Mouse (Mus musculus) CH12.LX (cell line): Measurements from ENCODE around the gene Tmem178. TPM values are rescaled to one million over a fixed set of nuclear protein-coding genes. Genes with fewer than 3 reads are reported as not detected.

ENCODE experiments used
- DNase-seq: peaks from one replicate; pipeline ENCODE4 v3.0.0-alpha.2; 2013; ENCODE audit errors: extremely low read depth
- H3K27ac ChIP-seq: 2 replicates; pipeline ENCODE4 v1.5.1; 2012; ENCODE audit warnings: low read depth, mild to moderate bottlenecking, control low read depth, moderate library complexity; ENCODE audit not compliant: insufficient read depth
- H3K27me3 ChIP-seq: replicated peaks from 2 replicates; pipeline ENCODE3; 2012; ENCODE audit warnings: inconsistent platforms
- H3K36me3 ChIP-seq, 2 experiments: replicated peaks in 1 of 2; 2 replicates each; pipeline versions ENCODE3 to v1.6.1; 2012; ENCODE audit warnings: inconsistent platforms in 1 of 2, low read length in 1 of 2, mild to moderate bottlenecking in 1 of 2, mixed read lengths in 1 of 2, moderate library complexity in 1 of 2; ENCODE audit not compliant: control insufficient read depth in 1 of 2, insufficient read depth in 1 of 2
- H3K4me1 ChIP-seq, 2 experiments: 2 replicates each; pipeline ENCODE4 v1.6.1; 2012; ENCODE audit warnings: inconsistent platforms in 1 of 2, moderate library complexity in 1 of 2; ENCODE audit not compliant: insufficient read depth in 2 of 2, control insufficient read depth in 1 of 2
- H3K4me2 ChIP-seq: 2 replicates; pipeline ENCODE4 v1.6.1; 2012; ENCODE audit warnings: low read depth, mild to moderate bottlenecking, control low read depth; ENCODE audit not compliant: poor library complexity, insufficient read depth, severe bottlenecking
- H3K4me3 ChIP-seq, 3 experiments: fragments of 150-350 bp in 1 of 3; sonication (generic) in 1 of 3; replicated peaks in 1 of 3; 2 replicates each; pipeline versions ENCODE3 to v1.5.1; 2011 to 2012; ENCODE audit warnings: low read depth in 2 of 3, low read length in 2 of 3, mild to moderate bottlenecking in 2 of 3, moderate library complexity in 2 of 3, control low read depth in 1 of 3, improper control_type of control experiment in 1 of 3, inconsistent platforms in 1 of 3, mixed read lengths in 1 of 3; ENCODE audit not compliant: poor library complexity in 1 of 3
- H3K79me2 ChIP-seq: replicated peaks from 2 replicates; pipeline ENCODE4 v1.6.1; 2012; ENCODE audit warnings: mild to moderate bottlenecking, moderate library complexity; ENCODE audit not compliant: control insufficient read depth, poor library complexity, insufficient read depth, severe bottlenecking; ENCODE audit errors: extremely low read depth
- H3K9ac ChIP-seq: 2 replicates; pipeline ENCODE4 v1.6.1; 2012; ENCODE audit warnings: low read depth, mild to moderate bottlenecking, control low read depth, moderate library complexity; ENCODE audit not compliant: insufficient read depth
- H3K9me3 ChIP-seq: replicated peaks from 2 replicates; pipeline ENCODE3; 2012; ENCODE audit warnings: low read length, inconsistent platforms, mixed read lengths
- BHLHE40 ChIP-seq: IDR thresholded peaks from 2 replicates; pipeline ENCODE4 v1.6.1; 2011; ENCODE audit warnings: mild to moderate bottlenecking, low read depth, low read length, improper control_type of control experiment
- CHD1 ChIP-seq: IDR thresholded peaks from 2 replicates; pipeline ENCODE4 v1.6.1; 2012; ENCODE audit warnings: low read depth, low read length, improper control_type of control experiment, inconsistent platforms
- CHD2 ChIP-seq: IDR thresholded peaks from 2 replicates; pipeline ENCODE4 v1.6.1; 2011; ENCODE audit warnings: low read length, improper control_type of control experiment
- CTCF ChIP-seq, 2 experiments: IDR thresholded peaks in 1 of 2; conservative IDR thresholded peaks in 1 of 2; 2 replicates each; pipeline ENCODE4 v1.5.1; 2011 to 2012; ENCODE audit warnings: low read depth in 2 of 2, low read length in 2 of 2, improper control_type of control experiment in 1 of 2, inconsistent platforms in 1 of 2, mild to moderate bottlenecking in 1 of 2, moderate library complexity in 1 of 2
- ELF1 ChIP-seq: IDR thresholded peaks from 2 replicates; pipeline ENCODE4 v1.6.1; 2014; ENCODE audit warnings: low read depth, mild to moderate bottlenecking, inconsistent platforms, low read length, improper control_type of control experiment
- EP300 ChIP-seq: IDR thresholded peaks from 2 replicates; pipeline ENCODE4 v1.6.1; 2011; ENCODE audit warnings: low read length, improper control_type of control experiment
- HCFC1 ChIP-seq: IDR thresholded peaks from 2 replicates; pipeline ENCODE4 v1.6.1; 2012; ENCODE audit warnings: low read depth, mild to moderate bottlenecking, inconsistent platforms, low read length, improper control_type of control experiment
- JUND ChIP-seq: conservative IDR thresholded peaks from 2 replicates; pipeline ENCODE4 v1.6.1; 2011; ENCODE audit warnings: low read depth, low read length, improper control_type of control experiment
- KAT2A ChIP-seq: IDR thresholded peaks from 2 replicates; pipeline ENCODE4 v1.6.1; 2012; ENCODE audit warnings: low read length, improper control_type of control experiment, inconsistent platforms; ENCODE audit not compliant: insufficient replicate concordance
- MAX ChIP-seq: IDR thresholded peaks from 2 replicates; pipeline ENCODE4 v1.6.1; 2011; ENCODE audit warnings: low read length, improper control_type of control experiment
- PAX5 ChIP-seq: IDR thresholded peaks from 2 replicates; pipeline ENCODE4 v1.6.1; 2012; ENCODE audit warnings: low read length, inconsistent platforms, mixed read lengths
- POLR2A ChIP-seq: IDR thresholded peaks from 2 replicates; pipeline ENCODE4 v1.6.1; 2011; ENCODE audit warnings: low read depth, mild to moderate bottlenecking, improper control_type of control experiment, low read length
- POLR2AphosphoS2 ChIP-seq: IDR thresholded peaks from 2 replicates; pipeline ENCODE4 v1.6.1; 2011; ENCODE audit warnings: low read depth, low read length, improper control_type of control experiment
- RAD21 ChIP-seq: IDR thresholded peaks from 2 replicates; pipeline ENCODE4 v1.6.1; 2011; ENCODE audit warnings: low read depth, mild to moderate bottlenecking, low read length, improper control_type of control experiment, moderate library complexity
- RCOR1 ChIP-seq: conservative IDR thresholded peaks from 2 replicates; pipeline ENCODE4 v1.6.1; 2012; ENCODE audit warnings: low read depth, mild to moderate bottlenecking, inconsistent platforms, low read length, improper control_type of control experiment
- SIN3A ChIP-seq: IDR thresholded peaks from 2 replicates; pipeline ENCODE4 v1.6.1; 2012; ENCODE audit warnings: low read length, improper control_type of control experiment, inconsistent platforms
- TBP ChIP-seq: conservative IDR thresholded peaks from 2 replicates; pipeline ENCODE4 v1.6.1; 2011; ENCODE audit warnings: low read depth, low read length, improper control_type of control experiment
- TCF12 ChIP-seq: IDR thresholded peaks from 2 replicates; pipeline ENCODE4 v1.6.1; 2014; ENCODE audit warnings: low read depth, mild to moderate bottlenecking, inconsistent platforms, low read length, improper control_type of control experiment
- UBTF ChIP-seq: IDR thresholded peaks from 2 replicates; pipeline ENCODE4 v1.6.1; 2012; ENCODE audit warnings: low read depth, mild to moderate bottlenecking, inconsistent platforms, low read length, improper control_type of control experiment, moderate library complexity
- USF1 ChIP-seq: IDR thresholded peaks from 2 replicates; pipeline ENCODE4 v1.6.1; 2014; ENCODE audit warnings: low read depth, mild to moderate bottlenecking, inconsistent platforms, low read length, improper control_type of control experiment
- USF2 ChIP-seq: conservative IDR thresholded peaks from 2 replicates; pipeline ENCODE4 v1.6.1; 2011; ENCODE audit warnings: low read depth, low read length, improper control_type of control experiment
- ZC3H11A ChIP-seq: IDR thresholded peaks from 2 replicates; pipeline ENCODE4 v1.6.1; 2012; ENCODE audit warnings: low read depth, mild to moderate bottlenecking, inconsistent platforms, low read length, improper control_type of control experiment
- ZKSCAN1 ChIP-seq: IDR thresholded peaks from 2 replicates; pipeline ENCODE4 v1.6.1; 2012; ENCODE audit warnings: low read depth, inconsistent platforms, low read length, improper control_type of control experiment, borderline replicate concordance
- ZMIZ1 ChIP-seq: IDR thresholded peaks from 2 replicates; pipeline ENCODE4 v1.6.1; 2012; ENCODE audit warnings: low read depth, mild to moderate bottlenecking, inconsistent platforms, low read length, improper control_type of control experiment
- ZNF384 ChIP-seq: IDR thresholded peaks from 2 replicates; pipeline ENCODE4 v1.6.1; 2012; ENCODE audit warnings: low read depth, low read length, improper control_type of control experiment, inconsistent platforms
- dilution Hi-C: fragments of 300-500 bp; cut with MboI; formaldehyde crosslinking; loops from 2 replicates; pipeline ENCODE4 v1.14.3; 2020; ENCODE audit warnings: low sequenced_read_pairs; ENCODE audit not compliant: extremely low pct_unique_long_range_greater_than_20kb, extremely low pct_ligation_motif_present
- in situ Hi-C: fragments of 300-500 bp; cut with MboI; formaldehyde crosslinking; loops from 3 replicates; pipeline ENCODE4 v1.14.3; 2019; ENCODE audit warnings: low sequenced_read_pairs, low pct_ligation_motif_present, low pct_unique_long_range_greater_than_20kb, mixed read lengths
- polyA plus RNA-seq: library from polyadenylated mRNA; unstranded; fragments of >175 nt; gene quantifications from 2 replicates; pipeline ENCODE4 v1.2.1, GENCODE M21; 2012; ENCODE audit warnings: low read depth; ENCODE audit not compliant: insufficient read length
- total RNA-seq, 2 experiments: library from RNA; depleted of rRNA; stranded (reverse); fragments of 300-350 nt in 1 of 2; fragments of >200 nt in 1 of 2; gene quantifications; 2 replicates each; pipeline ENCODE4 v1.2.3; 2012 to 2014

Tmem178 gene
- total and polyA plus RNA-seq, 3 experiments = not detected

DNA sequence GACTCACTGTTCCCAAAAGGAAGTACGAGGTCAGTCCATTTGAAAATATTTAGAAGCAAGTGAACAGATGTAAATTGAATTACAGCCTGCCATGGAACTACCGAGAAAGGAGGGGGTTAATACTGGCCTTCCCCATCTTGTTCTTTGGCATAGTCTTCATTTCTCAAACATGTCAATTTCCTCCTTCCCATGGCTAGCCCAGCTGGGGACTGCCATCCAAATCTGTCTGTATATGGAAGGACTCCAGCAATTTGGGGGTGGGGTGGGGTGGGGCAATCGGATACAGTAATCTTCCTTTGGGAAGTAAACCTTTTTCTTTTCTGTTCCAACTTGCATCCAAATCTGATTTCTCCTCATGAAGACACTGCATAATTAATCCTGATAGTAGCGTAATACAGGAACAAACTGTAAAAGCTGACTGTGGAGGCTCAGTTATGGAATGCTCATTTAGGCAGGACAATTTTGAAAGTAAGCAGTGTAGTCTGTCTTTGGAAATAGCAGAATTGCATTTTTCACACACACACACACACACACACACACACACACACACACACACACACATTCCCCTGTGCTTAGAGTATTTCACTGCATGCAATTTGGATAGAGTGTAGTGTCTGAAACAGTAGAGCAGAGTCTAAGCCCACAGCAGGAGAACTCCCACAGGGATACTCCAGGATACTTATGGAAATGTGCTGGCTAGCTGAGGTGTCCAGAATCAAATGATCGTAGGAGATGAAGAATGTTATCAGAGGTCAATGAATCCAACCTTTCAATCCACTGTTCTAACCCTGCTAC lies 1.9 kb downstream of the Tmem178 start:
- no peaks in the 10 kb centered on the region for H3K36me3 ChIP-seq
- H3K9ac ChIP-seq = no peak overlapping the region
- H3K27me3 ChIP-seq = no peaks in the 10 kb centered on the region
- H3K4me1 ChIP-seq = no peaks in the 10 kb centered on the region
- in situ Hi-C loops = no loop called here
- no peak for TF ChIP-seq JUND
- no peak for TF ChIP-seq ZKSCAN1
- TF ChIP-seq KAT2A = no peak
- no peak for TF ChIP-seq CHD1
- TF ChIP-seq TCF12 = no peak
- no peak for TF ChIP-seq EP300
- TF ChIP-seq SIN3A = no peak
- no peak for TF ChIP-seq ZNF384
- TF ChIP-seq CHD2 = no peak
- no peak for TF ChIP-seq PAX5
- no peak for TF ChIP-seq ZMIZ1
- TF ChIP-seq ELF1 = no peak
- TF ChIP-seq TBP = no peak
- TF ChIP-seq USF2 = no peak
- TF ChIP-seq POLR2A = no peak
- TF ChIP-seq UBTF = no peak
- TF ChIP-seq USF1 = no peak
- TF ChIP-seq ZC3H11A = no peak
- no peak overlapping the region for H3K4me3 ChIP-seq
- H3K79me2 ChIP-seq = no peaks in the 10 kb centered on the region
- H3K9me3 ChIP-seq = peaks cover 11% of the 10 kb centered on the region
- no peak overlapping the region for H3K27ac ChIP-seq
- dilution Hi-C loops = no loop called here
- no peak overlapping the region for H3K4me2 ChIP-seq
- no peak for DNase-seq

DNA sequence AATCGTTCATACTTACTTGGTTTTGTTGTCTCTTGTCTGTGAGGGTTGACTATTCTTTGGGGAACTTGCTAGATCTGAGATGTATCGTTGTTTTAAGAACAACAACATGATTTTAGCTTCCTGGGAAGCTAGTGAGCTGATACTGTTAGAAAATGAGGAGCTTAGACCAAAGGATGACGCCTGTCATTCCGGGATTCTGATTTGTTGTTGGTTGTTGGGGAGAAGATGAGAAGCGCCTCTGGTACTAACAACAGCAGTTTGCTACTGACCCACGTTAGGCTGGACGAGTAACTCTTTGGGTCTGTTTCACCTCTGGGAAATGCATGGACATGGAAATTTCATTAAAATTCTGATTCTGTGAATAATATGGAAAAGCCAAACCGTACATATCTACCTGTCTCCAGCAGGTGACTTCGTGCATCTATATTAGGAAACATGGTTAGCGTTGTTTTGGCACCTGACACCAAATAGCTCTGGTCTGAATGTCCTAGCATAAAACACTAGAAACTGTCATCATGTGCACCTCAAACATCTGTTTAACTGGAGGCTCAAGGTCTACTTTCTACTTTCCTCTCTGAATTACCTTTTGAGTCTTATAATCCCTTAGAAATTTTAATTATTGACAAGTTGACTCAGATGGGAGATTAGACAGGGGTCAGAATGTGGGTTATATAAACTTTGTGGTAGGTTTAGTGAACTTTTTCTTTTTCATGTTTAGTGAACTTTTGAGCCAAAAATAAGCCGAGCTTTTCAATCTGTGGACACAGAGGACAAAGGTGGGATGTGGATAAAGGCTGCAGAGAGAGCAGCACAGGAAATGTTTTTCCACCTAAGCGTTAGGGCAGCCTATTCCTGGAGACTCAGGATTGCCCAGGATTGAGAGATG lies 2.9 kb downstream of the Tmem178 start:
- H3K9me3 ChIP-seq = peaks cover 11% of the 10 kb centered on the region
- no peak overlapping the region for H3K4me3 ChIP-seq
- H3K27me3 ChIP-seq = no peaks in the 10 kb centered on the region
- no peaks in the 10 kb centered on the region for H3K36me3 ChIP-seq
- no peak for TF ChIP-seq USF1
- no peak for TF ChIP-seq CTCF (conservative IDR thresholded peaks at IDR 0.05 in 1 of 2, IDR thresholded peaks at IDR 0.05 in 1 of 2; ENCODE audit: low read depth in 2 of 2, low read length in 2 of 2)
- TF ChIP-seq RAD21 = no peak
- no peak for TF ChIP-seq HCFC1
- no peak for TF ChIP-seq MAX
- TF ChIP-seq CHD2 = no peak
- no peak for TF ChIP-seq EP300
- TF ChIP-seq BHLHE40 = no peak
- no peak for TF ChIP-seq KAT2A
- no peak for TF ChIP-seq POLR2AphosphoS2
- TF ChIP-seq RCOR1 = no peak
- no peak for TF ChIP-seq TCF12
- no peak for TF ChIP-seq JUND
- TF ChIP-seq ELF1 = no peak
- no peak for TF ChIP-seq POLR2A
- no peak for TF ChIP-seq CHD1
- no peak for TF ChIP-seq SIN3A
- H3K79me2 ChIP-seq = no peaks in the 10 kb centered on the region
- dilution Hi-C loops (no loop called here), in situ Hi-C loops (no loop called here)
- no peak overlapping the region for H3K4me2 ChIP-seq
- no peak for DNase-seq
- H3K4me1 ChIP-seq = no peaks in the 10 kb centered on the region
- no peak overlapping the region for H3K27ac ChIP-seq
- H3K9ac ChIP-seq = no peak overlapping the region
